8 mouse cellular contexts compared by ENCODE assay signal in genomic region chr4:47207969-47208420, GRCm38 (mm10). TPM values are rescaled to one million over a fixed set of nuclear protein-coding genes. Genes with fewer than 3 reads are reported as not detected.
DNase-seq lines count a peak whose midpoint lies in the region; ATAC-seq and TF ChIP-seq lines count a peak whose summit lies in the region.

Col15a1 (plus strand) TSS chr4:47208161.

- 1% methylated on average over 37 of the region's 45 CpGs for WGBS in embryonic facial prominence, embryonic 13.5 days
- WGBS in heart, embryonic 13.5 days = under 1% methylated on average over 44 of the region's 45 CpGs
- WGBS in liver, embryonic 11.5 days = 2% methylated on average over 45 of the region's 45 CpGs
- 1% methylated on average over 20 of the region's 45 CpGs for WGBS in stomach, postnatal 0 days

- H3K36me3 ChIP-seq in testis, adult 2 months (ENCODE audit: control insufficient read depth, insufficient read depth, low read length) = no peaks in the 10 kb centered on the region
- no peaks in the 10 kb centered on the region for H3K36me3 ChIP-seq in embryonic facial prominence, embryonic 13.5 days
- no peaks in the 10 kb centered on the region for H3K36me3 ChIP-seq in heart, embryonic 13.5 days
- H3K36me3 ChIP-seq in liver, embryonic 11.5 days (ENCODE audit: control insufficient read depth, insufficient read depth, low read length) = no peaks in the 10 kb centered on the region
- no peaks in the 10 kb centered on the region for H3K36me3 ChIP-seq in stomach, postnatal 0 days (ENCODE audit: control insufficient read depth, insufficient read depth, low read length)

- peaks cover 4% of the 10 kb centered on the region; the same call in 1 of the 2 replicates for H3K4me1 ChIP-seq in testis, adult 2 months (ENCODE audit: control insufficient read depth, insufficient read depth, low read length)
- peaks cover 22% of the 10 kb centered on the region for H3K4me1 ChIP-seq in embryonic facial prominence, embryonic 13.5 days
- H3K4me1 ChIP-seq in heart, embryonic 13.5 days = peaks cover 39% of the 10 kb centered on the region
- no peaks in the 10 kb centered on the region for H3K4me1 ChIP-seq in liver, embryonic 11.5 days (replicated peaks; ENCODE audit: control insufficient read depth, insufficient read depth, low read length)
- 0 out of 2 replicates have a peak, but pooled peaks cover 2% of the 10 kb centered on the region for H3K4me1 ChIP-seq in stomach, postnatal 0 days (replicated peaks; ENCODE audit: control insufficient read depth, insufficient read depth)

- peak within 1 kb of the TSS; percentile 72 for H3K9ac ChIP-seq in embryonic facial prominence, embryonic 13.5 days
- H3K9ac ChIP-seq in heart, embryonic 13.5 days = peak within 1 kb of the TSS; percentile 73
- no peak within 1 kb of the TSS for H3K9ac ChIP-seq in liver, embryonic 11.5 days (ENCODE audit: low read depth, low read length)
- peak within 1 kb of the TSS; percentile 64 for H3K9ac ChIP-seq in stomach, postnatal 0 days (ENCODE audit: low read length)

- no peak within 1 kb of the TSS for H3K27ac ChIP-seq in testis, adult 2 months (ENCODE audit: control insufficient read depth, insufficient read depth, low read depth, low read length)
- 0 out of 2 replicates have a peak within 1 kb of the TSS, but pooled peaks have one; percentile 28 for H3K27ac ChIP-seq in embryonic facial prominence, embryonic 13.5 days
- no peak within 1 kb of the TSS for H3K27ac ChIP-seq in heart, embryonic 13.5 days (replicated peaks)
- no peak within 1 kb of the TSS for H3K27ac ChIP-seq in liver, embryonic 11.5 days (ENCODE audit: low read depth, low read length)
- H3K27ac ChIP-seq in stomach, postnatal 0 days (replicated peaks) = peak within 1 kb of the TSS; percentile 35

- no peak for TF ChIP-seq EP300 in stomach, postnatal 0 days (optimal IDR thresholded peaks at IDR 0.05)

- H3K4me2 ChIP-seq in embryonic facial prominence, embryonic 13.5 days = peak within 1 kb of the TSS; percentile 94
- peak within 1 kb of the TSS; percentile 83 for H3K4me2 ChIP-seq in heart, embryonic 13.5 days
- peak within 1 kb of the TSS; percentile 63 for H3K4me2 ChIP-seq in liver, embryonic 11.5 days
- H3K4me2 ChIP-seq in stomach, postnatal 0 days (replicated peaks; ENCODE audit: low read depth) = peak within 1 kb of the TSS; percentile 66

- no peaks in the 10 kb centered on the region for H3K9me3 ChIP-seq in embryonic facial prominence, embryonic 13.5 days
- no peaks in the 10 kb centered on the region for H3K9me3 ChIP-seq in heart, embryonic 13.5 days
- no peaks in the 10 kb centered on the region for H3K9me3 ChIP-seq in liver, embryonic 11.5 days (ENCODE audit: control insufficient read depth, low read length)
- no peaks in the 10 kb centered on the region for H3K9me3 ChIP-seq in stomach, postnatal 0 days (ENCODE audit: control insufficient read depth, low read length)

- ATAC-seq in embryonic facial prominence, embryonic 13.5 days (ENCODE audit: insufficient number of reproducible peaks, insufficient read depth, low FRiP score, low TSS enrichment, low read depth) = no peak
- no peak for ATAC-seq in heart, embryonic 13.5 days (ENCODE audit: extremely low read depth, insufficient number of reproducible peaks, low FRiP score, low TSS enrichment)
- ATAC-seq in liver, embryonic 11.5 days (replicated peaks; ENCODE audit: low FRiP score) = no peak
- peak; percentile 41; the same call in 1 of the 2 replicates for ATAC-seq in stomach, postnatal 0 days (ENCODE audit: low FRiP score, low TSS enrichment)

- TF ChIP-seq POLR2A in testis, adult 2 months (IDR thresholded peaks at IDR 0.05; ENCODE audit: control insufficient read depth, low read depth, low read length) = no peak

- H3K4me3 ChIP-seq in testis, adult 2 months (ENCODE audit: control insufficient read depth, low read depth, low read length) = peak within 1 kb of the TSS; percentile 56
- H3K4me3 ChIP-seq in embryonic facial prominence, embryonic 13.5 days = peak within 1 kb of the TSS; percentile 58
- H3K4me3 ChIP-seq in heart, embryonic 13.5 days = peak within 1 kb of the TSS; percentile 58
- peak within 1 kb of the TSS; percentile 35 for H3K4me3 ChIP-seq in liver, embryonic 11.5 days (ENCODE audit: low read depth, low read length)
- H3K4me3 ChIP-seq in stomach, postnatal 0 days (ENCODE audit: low read depth, low read length) = peak within 1 kb of the TSS; percentile 53

- no peak for DNase-seq in testis, postnatal 14 days (ENCODE audit: low spot score)
- no peak for DNase-seq in liver, embryonic 11.5 days (ENCODE audit: low spot score)
- DNase-seq in stomach, postnatal 0 days (ENCODE audit: low spot score) = no peak
- no peak for DNase-seq in frontal cortex, postnatal 10 days (ENCODE audit: low spot score in 2 of 2)
- DNase-seq in right cerebral cortex, postnatal 14 days = no peak

- no peak for TF ChIP-seq CTCF in testis, adult 2 months (IDR thresholded peaks at IDR 0.05; ENCODE audit: control insufficient read depth, insufficient read depth, insufficient replicate concordance, low read depth, low read length)
- no peak for TF ChIP-seq CTCF in stomach, postnatal 0 days (IDR thresholded peaks at IDR 0.05; ENCODE audit: low read depth)

- no peaks in the 10 kb centered on the region for H3K27me3 ChIP-seq in testis, adult 2 months (ENCODE audit: control insufficient read depth, insufficient read depth, low read length)
- peaks cover 70% of the 10 kb centered on the region for H3K27me3 ChIP-seq in embryonic facial prominence, embryonic 13.5 days
- peaks cover 88% of the 10 kb centered on the region for H3K27me3 ChIP-seq in heart, embryonic 13.5 days (replicated peaks)
- peaks cover 43% of the 10 kb centered on the region for H3K27me3 ChIP-seq in liver, embryonic 11.5 days (replicated peaks; ENCODE audit: control insufficient read depth, insufficient read depth, low read length)
- H3K27me3 ChIP-seq in stomach, postnatal 0 days (ENCODE audit: control insufficient read depth, insufficient read depth, low read length) = peaks cover 2% of the 10 kb centered on the region; the same call in 1 of the 2 replicates

RNA-seq across cellular contexts. Expression of gene Col15a1, which starts in this region (rescaled TPM):
- polyA plus RNA-seq in testis, adult 2 months (2012; rRNA removed) = 30.0 and 34.7 TPM in 2 replicates
- polyA plus RNA-seq in embryonic facial prominence, embryonic 13.5 days (2015; fragmentation: Nextera tagmentation; extraction: Ambion mirVana) = 18.3 and 19.3 TPM in 2 replicates
- polyA plus RNA-seq in heart, embryonic 13.5 days (2015; fragmentation: Nextera tagmentation; extraction: Ambion mirVana) = 4.7 and 6.4 TPM in 2 replicates
- polyA plus RNA-seq in liver, embryonic 11.5 days (2014; fragmentation: Nextera tagmentation; extraction: Ambion mirVana) = 1.2 and 1.4 TPM in 2 replicates
- polyA plus RNA-seq in stomach, postnatal 0 days (2015; fragmentation: Nextera tagmentation; extraction: Ambion mirVana) = 25.0 and 28.6 TPM in 2 replicates

Comparison
In these comparisons a context has a peak if more than half of its experiments do, and no peak if none do; other contexts are left out.
1. H3K27ac ChIP-seq: peak in embryonic facial prominence, embryonic 13.5 days (single experiment) and stomach, postnatal 0 days (single experiment); none in testis, adult 2 months (single experiment), heart, embryonic 13.5 days (single experiment) and liver, embryonic 11.5 days (single experiment).
2. Peak in every context shown above with its lines, with median percentiles within 50 percentile points of each other: H3K4me3 ChIP-seq and H3K4me2 ChIP-seq.